Mouse (Mus musculus): ENCODE data around the gene Crhr2.

- TF ChIP-seq CTCF (IDR thresholded peaks at IDR 0.05; ENCODE audit: control insufficient read depth, insufficient read depth, insufficient read length) (no peak), MAX (IDR thresholded peaks at IDR 0.05) (no peak), MYOD1 (IDR thresholded peaks at IDR 0.05; ENCODE audit: control insufficient read depth, insufficient read length, low read depth) (no peak)
Measured at GRCm38 (mm10) chr6:55152226-55152625, 19.4 kb upstream of the Crhr2 start.
